Mouse (Mus musculus): ENCODE results near the gene Dnah17. TPM values are rescaled to one million over a fixed set of nuclear protein-coding genes. Genes with fewer than 3 reads are reported as not detected.

Gene Dnah17
- total RNA-seq, 2 experiments from 2014 or later = 0.07 to 0.15 TPM

GRCm38 (mm10) chr11:118138347-118138746 is 7.9 kb upstream of the Dnah17 start:
- no peak for TF ChIP-seq CTCF (conservative IDR thresholded peaks at IDR 0.05)
- no peak overlapping the region for H3K4me3 ChIP-seq

GRCm38 (mm10) chr11:118136172-118136632 is 5.8 kb upstream of the Dnah17 start:
- no peak for DNase-seq (ENCODE audit: low spot score in 2 of 2)

More at GRCm38 (mm10) chr11:118138347-118138746, 7.9 kb upstream of the Dnah17 start:
- no peak overlapping the region for H3K27ac ChIP-seq
- no peak for DNase-seq (ENCODE audit: low spot score in 2 of 2)

GRCm38 (mm10) chr11:118135271-118135670 is 4.8 kb upstream of the Dnah17 start:
- no peak overlapping the region for H3K4me3 ChIP-seq
- no peak for TF ChIP-seq CTCF (conservative IDR thresholded peaks at IDR 0.05)
- H3K27ac ChIP-seq = no peak overlapping the region
- DNase-seq (ENCODE audit: low spot score in 2 of 2) = no peak

More at GRCm38 (mm10) chr11:118136172-118136632, 5.8 kb upstream of the Dnah17 start:
- Histone ChIP-seq H3K27ac (no peak overlapping the region), H3K4me3 (no peak overlapping the region)
- no peak for TF ChIP-seq CTCF (conservative IDR thresholded peaks at IDR 0.05)

- no peak for DNase-seq (ENCODE audit: low spot score in 2 of 2)
- Histone ChIP-seq H3K4me3 (no peak overlapping the region), H3K27ac (peak overlapping the region; percentile 28; the same call in 1 of the 2 replicates)
- no peak for TF ChIP-seq CTCF (conservative IDR thresholded peaks at IDR 0.05)
These were observed 3.3 kb upstream of the Dnah17 start for GRCm38 (mm10) chr11:118133752-118134169.

GRCm38 (mm10) chr11:118133133-118133751 is 2.8 kb upstream of the Dnah17 start:
- peak in 1 of 2 experiments; percentile 10 for DNase-seq (ENCODE audit: low spot score in 2 of 2)
- H3K4me3 ChIP-seq = no peak overlapping the region
- peak overlapping the region; percentile 25; the same call in 1 of the 2 replicates for H3K27ac ChIP-seq
- TF ChIP-seq CTCF (conservative IDR thresholded peaks at IDR 0.05) = no peak

GRCm38 (mm10) chr11:118132136-118132535 is 1.7 kb upstream of the Dnah17 start:
- H3K27ac ChIP-seq = no peak overlapping the region
- peak; percentile 10; the same call in 1 of the 2 replicates for TF ChIP-seq CTCF (conservative IDR thresholded peaks at IDR 0.05)
- DNase-seq (ENCODE audit: low spot score in 2 of 2) = no peak
- H3K4me3 ChIP-seq = no peak overlapping the region

GRCm38 (mm10) chr11:118129812-118130211 is 622 bp downstream of the Dnah17 start:
- Histone ChIP-seq H3K4me3 (no peak overlapping the region), H3K27ac (no peak overlapping the region)
- TF ChIP-seq CTCF (conservative IDR thresholded peaks at IDR 0.05) = no peak
- no peak for DNase-seq (ENCODE audit: low spot score in 2 of 2)

GRCm38 (mm10) chr11:118121592-118121991 is 8.8 kb downstream of the Dnah17 start:
- no peak for TF ChIP-seq CTCF (conservative IDR thresholded peaks at IDR 0.05)
- Histone ChIP-seq H3K4me3 (no peak overlapping the region), H3K27ac (no peak overlapping the region)
- DNase-seq (ENCODE audit: low spot score in 2 of 2) = no peak

- no peak for TF ChIP-seq CTCF (conservative IDR thresholded peaks at IDR 0.05)
- DNase-seq (ENCODE audit: low spot score in 2 of 2) = no peak
- Histone ChIP-seq H3K27ac (no peak overlapping the region), H3K4me3 (no peak overlapping the region)
These were observed 11.7 kb downstream of the Dnah17 start for GRCm38 (mm10) chr11:118118777-118119176.

- no peak for DNase-seq (ENCODE audit: low spot score in 2 of 2)
- TF ChIP-seq CTCF (conservative IDR thresholded peaks at IDR 0.05) = no peak
These were observed 15.8 kb downstream of the Dnah17 start for GRCm38 (mm10) chr11:118114581-118115110.

GRCm38 (mm10) chr11:118113516-118114205 is 16.8 kb downstream of the Dnah17 start:
- no peak for DNase-seq (ENCODE audit: low spot score in 2 of 2)
- Histone ChIP-seq H3K4me3 (no peak overlapping the region), H3K27ac (no peak overlapping the region)
- no peak for TF ChIP-seq CTCF (conservative IDR thresholded peaks at IDR 0.05)

More at GRCm38 (mm10) chr11:118114581-118115110, 15.8 kb downstream of the Dnah17 start:
- H3K27ac ChIP-seq = no peak overlapping the region
- H3K4me3 ChIP-seq = no peak overlapping the region

GRCm38 (mm10) chr11:118104001-118104400 is 26.4 kb downstream of the Dnah17 start:
- H3K4me3 ChIP-seq = no peak overlapping the region
- H3K27ac ChIP-seq = no peak overlapping the region
- DNase-seq (ENCODE audit: low spot score in 2 of 2) = peak; percentile 71 to 90
- TF ChIP-seq CTCF (conservative IDR thresholded peaks at IDR 0.05) = peak; percentile 87

GRCm38 (mm10) chr11:118103383-118103782 is 27.1 kb downstream of the Dnah17 start:
- DNase-seq (ENCODE audit: low spot score in 2 of 2) = no peak
- no peak overlapping the region for H3K27ac ChIP-seq

More at GRCm38 (mm10) chr11:118103383-118103782, 27.1 kb downstream of the Dnah17 start:
- no peak overlapping the region for H3K4me3 ChIP-seq
- TF ChIP-seq CTCF (conservative IDR thresholded peaks at IDR 0.05) = no peak
